Mouse (Mus musculus) ES-Bruce4 (cell line): ENCODE data around the gene Ntrk1. TPM values are rescaled to one million over a fixed set of nuclear protein-coding genes. Genes with fewer than 3 reads are reported as not detected.
A peak's percentile ranks its signal among the peaks of the same experiment; 100 is the strongest.

ENCODE experiments used
- H3K27ac ChIP-seq: 2 replicates; pipeline ENCODE4 v1.5.1; 2012; ENCODE audit warnings: low read length, inconsistent platforms; ENCODE audit not compliant: insufficient read depth
- H3K27me3 ChIP-seq: 2 replicates; pipeline ENCODE4 v1.6.1; 2012; ENCODE audit warnings: mild to moderate bottlenecking, low read length, inconsistent platforms; ENCODE audit not compliant: control insufficient read depth, poor library complexity, insufficient read depth, severe bottlenecking
- H3K36me3 ChIP-seq: 2 replicates; pipeline ENCODE4 v1.6.1; 2012; ENCODE audit warnings: inconsistent platforms, mild to moderate bottlenecking, low read length, moderate library complexity; ENCODE audit not compliant: control insufficient read depth, poor library complexity, insufficient read depth, severe bottlenecking
- H3K4me1 ChIP-seq: one replicate; pipeline ENCODE4 v1.8.1; 2011; ENCODE audit warnings: low read length; ENCODE audit not compliant: control insufficient read depth, insufficient read depth
- H3K4me3 ChIP-seq: 2 replicates; pipeline ENCODE4 v1.5.1; 2011; ENCODE audit warnings: low read depth, mild to moderate bottlenecking, low read length
- H3K9ac ChIP-seq: 2 replicates; pipeline ENCODE4 v1.6.1; 2012; ENCODE audit warnings: low read depth, mild to moderate bottlenecking, inconsistent platforms; ENCODE audit not compliant: poor library complexity, severe bottlenecking
- H3K9me3 ChIP-seq: replicated peaks from 2 replicates; pipeline ENCODE4 v1.6.1; 2012; ENCODE audit warnings: mild to moderate bottlenecking, low read length, inconsistent platforms; ENCODE audit not compliant: control insufficient read depth, poor library complexity, insufficient read depth, severe bottlenecking
- CTCF ChIP-seq: IDR thresholded peaks from one replicate; pipeline ENCODE4 v1.8.1; 2011; ENCODE audit warnings: low read depth, low read length
- EP300 ChIP-seq: IDR thresholded peaks from 2 replicates; pipeline ENCODE4 v1.6.1; 2011; ENCODE audit warnings: low read depth, low read length; ENCODE audit not compliant: insufficient read depth
- POLR2A ChIP-seq: IDR thresholded peaks from one replicate; pipeline ENCODE4 v1.8.1; 2011; ENCODE audit warnings: low read length; ENCODE audit not compliant: insufficient read depth
- polyA plus RNA-seq: library from polyadenylated mRNA; stranded (reverse); fragments of >200 nt; gene quantifications from 2 replicates; pipeline ENCODE4 v1.2.4, GENCODE M21; 2011; ENCODE audit warnings: low read depth; ENCODE audit not compliant: missing spikeins, insufficient read depth, insufficient read length

The Ntrk1 gene
- polyA plus RNA-seq, 1 experiment = 0.46 TPM

GRCm38 (mm10) chr3:87795336-87796277, 645 bp upstream of the Ntrk1 start:
- H3K9me3 ChIP-seq = no peaks in the 10 kb centered on the region
- peaks cover 14% of the 10 kb centered on the region for H3K27me3 ChIP-seq
- no peak overlapping the region for H3K27ac ChIP-seq
- peak overlapping the region; percentile 39; the same call in 1 of the 2 replicates for H3K9ac ChIP-seq
- H3K4me3 ChIP-seq = no peak overlapping the region
- TF ChIP-seq POLR2A = no peak
- TF ChIP-seq CTCF = peak; percentile 79
- H3K36me3 ChIP-seq = no peaks in the 10 kb centered on the region
- no peaks in the 10 kb centered on the region for H3K4me1 ChIP-seq

- no peaks in the 10 kb centered on the region for H3K4me1 ChIP-seq
- H3K4me3 ChIP-seq = no peak overlapping the region
- H3K36me3 ChIP-seq = no peaks in the 10 kb centered on the region
- no peak for TF ChIP-seq POLR2A
- no peak for TF ChIP-seq CTCF
- H3K27ac ChIP-seq = no peak overlapping the region
- H3K9me3 ChIP-seq = no peaks in the 10 kb centered on the region
- no peak overlapping the region for H3K9ac ChIP-seq
- H3K27me3 ChIP-seq = peaks cover 4% of the 10 kb centered on the region
These were observed 5.2 kb downstream of the Ntrk1 start for GRCm38 (mm10) chr3:87789768-87790167.

- TF ChIP-seq EP300 (no peak), CTCF (no peak), POLR2A (no peak)
- H3K4me3 ChIP-seq = no peak overlapping the region
- no peaks in the 10 kb centered on the region for H3K27me3 ChIP-seq
- no peaks in the 10 kb centered on the region for H3K9me3 ChIP-seq
- H3K36me3 ChIP-seq = no peaks in the 10 kb centered on the region
- no peak overlapping the region for H3K9ac ChIP-seq
- H3K4me1 ChIP-seq = no peaks in the 10 kb centered on the region
- H3K27ac ChIP-seq = no peak overlapping the region
These were observed 5.7 kb downstream of the Ntrk1 start for GRCm38 (mm10) chr3:87789248-87789647.

GRCm38 (mm10) chr3:87785626-87786214, 9.2 kb downstream of the Ntrk1 start:
- TF ChIP-seq EP300 (no peak), POLR2A (no peak), CTCF (no peak)
- Histone ChIP-seq H3K27ac (no peak overlapping the region), H3K4me3 (no peak overlapping the region), H3K4me1 (no peaks in the 10 kb centered on the region), H3K36me3 (no peaks in the 10 kb centered on the region), H3K27me3 (no peaks in the 10 kb centered on the region), H3K9ac (no peak overlapping the region), H3K9me3 (no peaks in the 10 kb centered on the region)

GRCm38 (mm10) chr3:87785156-87785555, 9.8 kb downstream of the Ntrk1 start:
- H3K9ac ChIP-seq = no peak overlapping the region
- H3K9me3 ChIP-seq = no peaks in the 10 kb centered on the region
- no peak overlapping the region for H3K27ac ChIP-seq
- TF ChIP-seq CTCF (no peak), POLR2A (no peak), EP300 (no peak)
- H3K27me3 ChIP-seq = no peaks in the 10 kb centered on the region
- no peak overlapping the region for H3K4me3 ChIP-seq
- no peaks in the 10 kb centered on the region for H3K36me3 ChIP-seq
- no peaks in the 10 kb centered on the region for H3K4me1 ChIP-seq

- Histone ChIP-seq H3K9ac (no peak overlapping the region), H3K27ac (no peak overlapping the region), H3K27me3 (no peaks in the 10 kb centered on the region), H3K9me3 (no peaks in the 10 kb centered on the region), H3K36me3 (no peaks in the 10 kb centered on the region), H3K4me1 (no peaks in the 10 kb centered on the region), H3K4me3 (peak overlapping the region; percentile 31)
- TF ChIP-seq CTCF = no peak
- no peak for TF ChIP-seq POLR2A
- TF ChIP-seq EP300 = no peak
These were observed 11.5 kb downstream of the Ntrk1 start for GRCm38 (mm10) chr3:87783282-87784023.
